Mouse (Mus musculus): ENCODE measurements at regions not wholly inside any gene's neighbourhood (a gene's known extent, or its start where the extent isn't known, plus 50 kb on each side); places are given as distances from the start of the nearest gene placed in this dataset.

GRCm38 (mm10) chr14:96676213-96676612 is 157.3 kb upstream of the Klhl1 start:
- TF ChIP-seq CTCF (IDR thresholded peaks at IDR 0.05), result no peak
- no peak for TF ChIP-seq EP300 (IDR thresholded peaks at IDR 0.05)

All from lung, postnatal 0 days (tissue).